Mouse (Mus musculus): Measurements from ENCODE around the gene Ppp2r5b.

The Ppp2r5b gene

GRCm38 (mm10) chr19:6234337-6235083 lies 1.2 kb downstream of the Ppp2r5b start:
- peak; percentile 46 to 54 for DNase-seq

GRCm38 (mm10) chr19:6233647-6234046 lies 2.0 kb downstream of the Ppp2r5b start:
- no peak for DNase-seq

GRCm38 (mm10) chr19:6231036-6231435 lies 4.6 kb downstream of the Ppp2r5b start:
- DNase-seq: no peak

- DNase-seq: peak; percentile 49 to 63
These were observed 5.3 kb downstream of the Ppp2r5b start for GRCm38 (mm10) chr19:6230411-6230810.

- no peak for DNase-seq
These were observed 7.8 kb downstream of the Ppp2r5b start for GRCm38 (mm10) chr19:6227864-6228263.

GRCm38 (mm10) chr19:6226763-6227162 lies 8.9 kb downstream of the Ppp2r5b start:
- DNase-seq: no peak

GRCm38 (mm10) chr19:6226135-6226534 lies 9.5 kb downstream of the Ppp2r5b start, which contains the start of gene Gpha2:
TSS of gene Gpha2 (plus strand) at chr19:6226380.
- DNase-seq: no peak

- DNase-seq: no peak
These were observed 17.1 kb downstream of the Ppp2r5b start for GRCm38 (mm10) chr19:6218606-6219005.

- DNase-seq: no peak
These were observed 19.5 kb downstream of the Ppp2r5b start for GRCm38 (mm10) chr19:6216046-6216705.

- no peak for DNase-seq
These were observed 29.0 kb downstream of the Ppp2r5b start for GRCm38 (mm10) chr19:6206716-6207115.

GRCm38 (mm10) chr19:6204265-6204664 lies 31.4 kb downstream of the Ppp2r5b start:
- DNase-seq: no peak

- no peak for DNase-seq
These were observed 51.5 kb downstream of the Ppp2r5b start, which contains the start of gene Majin for GRCm38 (mm10) chr19:6184131-6184530. TSS of gene Majin (plus strand) at chr19:6184388.

GRCm38 (mm10) chr19:6182534-6182933 lies 53.1 kb downstream of the Ppp2r5b start:
- peak; percentile 57 to 68 for DNase-seq

GRCm38 (mm10) chr19:6181629-6182028 lies 54.0 kb downstream of the Ppp2r5b start:
- DNase-seq: no peak

GRCm38 (mm10) chr19:6178775-6179174 lies 56.9 kb downstream of the Ppp2r5b start:
- no peak for DNase-seq
